Mouse (Mus musculus) erythroblast, embryonic 14.5 days (primary cell): ENCODE measurements around the gene Spns2.

Source experiments
- GATA1 ChIP-seq: IDR thresholded peaks from 2 replicates; pipeline ENCODE4 v1.6.1; 2012; ENCODE audit warnings: low read length, inconsistent platforms, mixed read lengths
- TAL1 ChIP-seq: IDR thresholded peaks from 3 replicates; pipeline ENCODE4 v1.6.1; 2012; ENCODE audit warnings: low read length, inconsistent platforms, mixed read lengths

GRCm38 (mm10) chr11:72491130-72491960 is 1.6 kb upstream of the Spns2 start:
- TF ChIP-seq GATA1 (no peak), TAL1 (no peak)
